Mouse (Mus musculus) adrenal gland, postnatal 14 days (tissue): ENCODE results near the gene Ahsa1. TPM values are rescaled to one million over a fixed set of nuclear protein-coding genes. Genes with fewer than 3 reads are reported as not detected.
"Not testable (repeated sequence)": the region's sequence is repeated elsewhere in the genome, so short reads cannot be mapped to it uniquely, and the experiment has no call there.

Source experiments
- DNase-seq: peaks from one replicate; pipeline ENCODE4 v3.0.0; 2021; ENCODE audit warnings: mixed read lengths
- long read RNA-seq, 2 experiments: library from polyadenylated mRNA; stranded (forward); transcript quantifications; one replicate each; pipeline ENCODE4 v2.0.0; 2021
- total RNA-seq: library from RNA; stranded (reverse); gene quantifications from 2 replicates; pipeline ENCODE4 v1.2.3, GENCODE M21; 2021

Ahsa1 gene
- total RNA-seq, result 139 and 160 TPM in 2 replicates
- long read RNA-seq, experiment 1, transcript Ahsa1-201 (9 exons, 1,377 nt), result major isoform, 164 of 173 reads
- long read RNA-seq, experiment 1, partial matches to known transcripts, result 3 of 173 reads
- long read RNA-seq, experiment 1, other reads (novel, unspliced or antisense), result 5 of 173 reads
- long read RNA-seq, experiment 2, transcript Ahsa1-201 (9 exons, 1,377 nt), result major isoform, 139 of 157 reads
- long read RNA-seq, experiment 2, partial matches to known transcripts, result 5 of 157 reads
- long read RNA-seq, experiment 2, other reads (novel, unspliced or antisense), result 10 of 157 reads

- DNase-seq, result peak; percentile 92
Measured at GRCm38 (mm10) chr12:87266108-87266826, at the start of gene Ahsa1, which contains the start of gene Vipas39. Gene Ahsa1 (plus strand): TSS chr12:87266479. Gene Vipas39 (minus strand): TSS chr12:87266256.

GRCm38 (mm10) chr12:87217596-87217995 is 48.7 kb upstream of the Ahsa1 start:
- DNase-seq, result no peak

GRCm38 (mm10) chr12:87219362-87219761 is 46.9 kb upstream of the Ahsa1 start:
- DNase-seq, result peak; percentile 20

GRCm38 (mm10) chr12:87224950-87225349 is 41.3 kb upstream of the Ahsa1 start:
- DNase-seq, result no peak

GRCm38 (mm10) chr12:87226801-87227200 is 39.5 kb upstream of the Ahsa1 start:
- no peak for DNase-seq

GRCm38 (mm10) chr12:87229633-87230032 is 36.6 kb upstream of the Ahsa1 start:
- no peak for DNase-seq

GRCm38 (mm10) chr12:87230379-87230895 is 35.8 kb upstream of the Ahsa1 start:
- DNase-seq, result no peak

GRCm38 (mm10) chr12:87236882-87237483 is 29.3 kb upstream of the Ahsa1 start:
- DNase-seq, result no peak

GRCm38 (mm10) chr12:87238632-87239031 is 27.6 kb upstream of the Ahsa1 start, which contains the start of gene Noxred1:
Gene Noxred1 (minus strand): TSS chr12:87238732.
- DNase-seq, result no peak

- DNase-seq, result no peak
Measured at GRCm38 (mm10) chr12:87250161-87250560, 16.1 kb upstream of the Ahsa1 start.

GRCm38 (mm10) chr12:87253878-87254277 is 12.4 kb upstream of the Ahsa1 start:
- no peak for DNase-seq

GRCm38 (mm10) chr12:87256629-87257028 is 9.7 kb upstream of the Ahsa1 start:
- no peak for DNase-seq

- DNase-seq, result no peak
Measured at GRCm38 (mm10) chr12:87260562-87260961, 5.7 kb upstream of the Ahsa1 start.

GRCm38 (mm10) chr12:87265444-87265843 is 835 bp upstream of the Ahsa1 start:
- DNase-seq, result no peak

- DNase-seq, result peak; percentile 48
Measured at GRCm38 (mm10) chr12:87266827-87267603, 736 bp downstream of the Ahsa1 start.

GRCm38 (mm10) chr12:87267682-87268081 is 1.4 kb downstream of the Ahsa1 start:
- DNase-seq, result peak; percentile 71

- no peak for DNase-seq
Measured at GRCm38 (mm10) chr12:87274853-87275831, 8.9 kb downstream of the Ahsa1 start.

GRCm38 (mm10) chr12:87277251-87277650 is 11.0 kb downstream of the Ahsa1 start:
- DNase-seq, result not testable (repeated sequence)

GRCm38 (mm10) chr12:87278118-87278730 is 11.9 kb downstream of the Ahsa1 start:
- DNase-seq, result peak; percentile 58

- DNase-seq, result peak; percentile 35
Measured at GRCm38 (mm10) chr12:87279350-87279749, 13.1 kb downstream of the Ahsa1 start.
